Mouse (Mus musculus): ENCODE results near the gene Gp1bb. TPM values are rescaled to one million over a fixed set of nuclear protein-coding genes. Genes with fewer than 3 reads are reported as not detected.

Gene Gp1bb
- total and polyA plus RNA-seq, 2 experiments from 2014 or later: 2.1 to 3.0 TPM

DNA sequence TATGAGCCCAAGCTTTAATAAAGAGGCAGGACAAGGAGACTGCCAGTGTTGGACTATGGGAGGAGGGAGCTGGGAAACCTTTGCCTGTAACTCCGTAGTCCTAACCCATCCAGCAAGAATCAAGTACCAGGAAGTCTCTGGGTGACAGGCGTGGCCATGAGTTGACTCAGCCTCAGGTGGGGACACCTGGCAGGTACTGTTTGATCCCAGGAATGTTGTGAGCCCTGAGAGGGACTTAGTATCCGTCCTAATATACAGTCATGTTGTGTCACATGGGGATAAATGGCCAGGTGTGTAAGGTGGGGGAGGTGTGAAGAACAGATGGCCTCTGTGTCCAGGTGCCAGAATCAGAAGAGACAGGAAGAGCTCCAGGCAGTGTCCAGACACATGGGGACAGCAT, 26.9 kb upstream of the Gp1bb start:
- no peaks in the 10 kb centered on the region for H3K27me3 ChIP-seq (ENCODE audit: control insufficient read depth, insufficient read depth, low read length)
- TF ChIP-seq EP300 (IDR thresholded peaks at IDR 0.05; ENCODE audit: low read depth) (no peak), CTCF (IDR thresholded peaks at IDR 0.05; ENCODE audit: low read depth) (no peak)
- DNase-seq (ENCODE audit: low spot score): no peak
- no peak overlapping the region for H3K4me2 ChIP-seq (ENCODE audit: low read depth, low read length)
- no peaks in the 10 kb centered on the region for H3K4me1 ChIP-seq (ENCODE audit: control insufficient read depth, insufficient read depth)
- ATAC-seq (ENCODE audit: insufficient read depth, low read depth): no peak
- no peak overlapping the region for H3K4me3 ChIP-seq (ENCODE audit: low read depth, low read length)
- no peaks in the 10 kb centered on the region for H3K9me3 ChIP-seq (replicated peaks; ENCODE audit: control insufficient read depth, low read length)
- H3K36me3 ChIP-seq (replicated peaks; ENCODE audit: control insufficient read depth, insufficient read depth, low read length): no peaks in the 10 kb centered on the region
- H3K9ac ChIP-seq (replicated peaks; ENCODE audit: low read depth, low read length): no peak overlapping the region
- no peak overlapping the region for H3K27ac ChIP-seq (ENCODE audit: low read depth)
- WGBS: 55% methylated on average over 3 of the region's 3 CpGs

DNA sequence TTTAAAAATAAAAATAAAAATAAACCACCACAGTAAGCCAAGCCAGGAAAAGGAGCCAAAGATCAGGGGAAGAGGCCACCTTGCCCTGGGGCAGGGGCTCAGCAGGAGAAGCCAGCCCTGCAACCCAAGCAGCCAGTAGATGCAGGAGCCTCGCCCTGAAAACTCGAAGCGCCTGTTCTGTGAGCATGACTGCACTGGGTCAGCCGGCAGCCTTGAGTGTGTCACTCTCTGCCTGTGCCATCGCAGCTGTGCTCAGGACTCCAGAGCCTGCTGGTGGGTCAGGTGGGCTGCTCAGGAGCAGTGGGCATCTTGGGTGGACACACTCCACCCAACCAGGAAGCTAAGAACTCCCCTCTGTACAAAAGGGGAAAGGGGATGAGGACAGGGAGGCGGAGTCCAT, 23.1 kb upstream of the Gp1bb start:
- Histone ChIP-seq H3K9me3 (replicated peaks; ENCODE audit: control insufficient read depth, low read length) (no peaks in the 10 kb centered on the region), H3K27me3 (ENCODE audit: control insufficient read depth, insufficient read depth, low read length) (no peaks in the 10 kb centered on the region), H3K4me2 (ENCODE audit: low read depth, low read length) (no peak overlapping the region), H3K9ac (replicated peaks; ENCODE audit: low read depth, low read length) (no peak overlapping the region), H3K4me1 (ENCODE audit: control insufficient read depth, insufficient read depth) (no peaks in the 10 kb centered on the region), H3K27ac (ENCODE audit: low read depth) (no peak overlapping the region), H3K4me3 (ENCODE audit: low read depth, low read length) (no peak overlapping the region), H3K36me3 (replicated peaks; ENCODE audit: control insufficient read depth, insufficient read depth, low read length) (no peaks in the 10 kb centered on the region)
- WGBS: 67% methylated on average over 6 of the region's 6 CpGs
- TF ChIP-seq EP300 (IDR thresholded peaks at IDR 0.05; ENCODE audit: low read depth) (no peak), CTCF (IDR thresholded peaks at IDR 0.05; ENCODE audit: low read depth) (no peak)
- no peak for ATAC-seq (ENCODE audit: insufficient read depth, low read depth)
- no peak for DNase-seq (ENCODE audit: low spot score)

DNA sequence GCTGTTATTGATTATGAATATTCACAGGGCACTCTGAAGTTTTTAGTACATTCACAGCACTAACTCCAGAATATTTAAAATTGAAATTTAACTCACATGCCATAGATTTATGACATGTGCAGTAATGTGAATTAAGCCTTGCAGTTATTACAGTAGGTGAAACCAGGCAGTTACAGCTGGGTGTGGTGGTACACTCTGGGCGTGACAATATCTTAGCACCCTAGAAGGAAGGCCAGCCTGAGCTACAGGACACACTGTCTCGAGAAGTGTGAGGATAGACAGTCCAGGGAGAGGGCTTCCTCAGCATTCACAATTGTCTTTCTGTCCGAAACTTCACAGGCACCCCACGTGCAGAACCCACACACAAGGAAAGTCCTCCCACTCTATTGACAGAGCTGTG, 22.3 kb upstream of the Gp1bb start:
- Histone ChIP-seq H3K9me3 (replicated peaks; ENCODE audit: control insufficient read depth, low read length) (no peaks in the 10 kb centered on the region), H3K4me3 (ENCODE audit: low read depth, low read length) (no peak overlapping the region), H3K27me3 (ENCODE audit: control insufficient read depth, insufficient read depth, low read length) (no peaks in the 10 kb centered on the region), H3K27ac (ENCODE audit: low read depth) (no peak overlapping the region), H3K36me3 (replicated peaks; ENCODE audit: control insufficient read depth, insufficient read depth, low read length) (no peaks in the 10 kb centered on the region), H3K4me1 (ENCODE audit: control insufficient read depth, insufficient read depth) (no peaks in the 10 kb centered on the region), H3K4me2 (ENCODE audit: low read depth, low read length) (no peak overlapping the region), H3K9ac (replicated peaks; ENCODE audit: low read depth, low read length) (no peak overlapping the region)
- no peak for ATAC-seq (ENCODE audit: insufficient read depth, low read depth)
- 77% methylated on average over 4 of the region's 4 CpGs for WGBS
- no peak for DNase-seq (ENCODE audit: low spot score)
- TF ChIP-seq EP300 (IDR thresholded peaks at IDR 0.05; ENCODE audit: low read depth) (no peak), CTCF (IDR thresholded peaks at IDR 0.05; ENCODE audit: low read depth) (no peak)

DNA sequence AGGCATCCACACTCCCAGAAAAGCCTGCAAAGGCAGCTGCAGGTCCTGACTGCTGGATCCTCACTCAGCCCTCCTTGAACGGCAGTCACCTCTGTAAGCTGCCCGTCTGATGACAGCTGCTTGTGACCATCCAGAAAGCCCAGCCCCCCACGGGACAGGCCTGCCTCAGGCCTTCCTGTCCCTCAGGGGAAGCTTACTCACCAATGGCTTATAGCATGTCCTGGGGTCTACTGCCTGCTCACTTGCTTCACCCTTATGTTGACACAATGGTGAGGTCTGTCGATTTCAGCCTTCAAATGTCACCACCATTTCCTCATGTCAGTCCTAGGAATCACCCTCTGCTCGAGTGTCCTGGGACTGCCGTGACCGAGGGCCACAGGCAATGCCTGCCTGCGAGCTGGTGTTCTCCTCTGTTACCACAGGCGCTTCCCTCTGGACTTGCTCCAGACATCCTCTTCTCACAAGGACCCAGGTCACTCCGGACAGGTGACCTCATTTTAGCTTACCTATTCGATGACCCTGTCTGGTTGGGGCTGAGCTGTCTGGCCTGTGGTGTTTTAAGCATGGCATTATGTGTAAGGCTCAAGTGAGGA, 21.3 kb upstream of the Gp1bb start:
- Histone ChIP-seq H3K9ac (replicated peaks; ENCODE audit: low read depth, low read length) (no peak overlapping the region), H3K27ac (ENCODE audit: low read depth) (no peak overlapping the region), H3K27me3 (ENCODE audit: control insufficient read depth, insufficient read depth, low read length) (no peaks in the 10 kb centered on the region), H3K4me3 (ENCODE audit: low read depth, low read length) (no peak overlapping the region), H3K9me3 (replicated peaks; ENCODE audit: control insufficient read depth, low read length) (no peaks in the 10 kb centered on the region), H3K4me2 (ENCODE audit: low read depth, low read length) (no peak overlapping the region), H3K4me1 (ENCODE audit: control insufficient read depth, insufficient read depth) (no peaks in the 10 kb centered on the region), H3K36me3 (replicated peaks; ENCODE audit: control insufficient read depth, insufficient read depth, low read length) (no peaks in the 10 kb centered on the region)
- TF ChIP-seq CTCF (IDR thresholded peaks at IDR 0.05; ENCODE audit: low read depth) (no peak), EP300 (IDR thresholded peaks at IDR 0.05; ENCODE audit: low read depth) (no peak)
- WGBS: 63% methylated on average over 11 of the region's 11 CpGs
- no peak for ATAC-seq (ENCODE audit: insufficient read depth, low read depth)
- DNase-seq (ENCODE audit: low spot score): no peak

DNA sequence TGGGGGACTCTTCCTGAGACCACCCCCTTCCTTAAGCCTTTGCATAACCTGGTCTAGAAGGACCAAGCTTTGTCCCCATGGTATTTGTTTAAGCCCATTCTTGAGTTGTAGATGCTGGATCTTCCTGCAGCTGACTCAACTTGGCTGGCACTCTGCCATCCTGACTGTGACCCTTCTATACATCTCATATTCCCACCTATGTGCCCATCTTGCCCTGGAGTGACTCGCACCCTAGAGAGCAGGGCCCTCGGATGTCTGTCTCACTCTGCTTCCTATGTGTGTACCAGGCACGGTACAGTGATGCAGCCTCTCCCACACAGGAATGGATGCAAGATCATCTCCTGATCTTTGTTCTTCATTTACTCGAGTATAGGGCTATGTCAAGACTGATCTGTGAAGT, 20.7 kb upstream of the Gp1bb start:
- ATAC-seq (ENCODE audit: insufficient read depth, low read depth) (no peak), DNase-seq (ENCODE audit: low spot score) (no peak)
- no peaks in the 10 kb centered on the region for H3K27me3 ChIP-seq (ENCODE audit: control insufficient read depth, insufficient read depth, low read length)
- H3K4me2 ChIP-seq (ENCODE audit: low read depth, low read length): no peak overlapping the region
- TF ChIP-seq CTCF (IDR thresholded peaks at IDR 0.05; ENCODE audit: low read depth) (no peak), EP300 (IDR thresholded peaks at IDR 0.05; ENCODE audit: low read depth) (no peak)
- no peaks in the 10 kb centered on the region for H3K4me1 ChIP-seq (ENCODE audit: control insufficient read depth, insufficient read depth)
- H3K4me3 ChIP-seq (ENCODE audit: low read depth, low read length): no peak overlapping the region
- H3K9me3 ChIP-seq (replicated peaks; ENCODE audit: control insufficient read depth, low read length): no peaks in the 10 kb centered on the region
- no peak overlapping the region for H3K9ac ChIP-seq (replicated peaks; ENCODE audit: low read depth, low read length)
- H3K36me3 ChIP-seq (replicated peaks; ENCODE audit: control insufficient read depth, insufficient read depth, low read length): no peaks in the 10 kb centered on the region
- no peak overlapping the region for H3K27ac ChIP-seq (ENCODE audit: low read depth)
- WGBS: 74% methylated on average over 4 of the region's 4 CpGs

DNA sequence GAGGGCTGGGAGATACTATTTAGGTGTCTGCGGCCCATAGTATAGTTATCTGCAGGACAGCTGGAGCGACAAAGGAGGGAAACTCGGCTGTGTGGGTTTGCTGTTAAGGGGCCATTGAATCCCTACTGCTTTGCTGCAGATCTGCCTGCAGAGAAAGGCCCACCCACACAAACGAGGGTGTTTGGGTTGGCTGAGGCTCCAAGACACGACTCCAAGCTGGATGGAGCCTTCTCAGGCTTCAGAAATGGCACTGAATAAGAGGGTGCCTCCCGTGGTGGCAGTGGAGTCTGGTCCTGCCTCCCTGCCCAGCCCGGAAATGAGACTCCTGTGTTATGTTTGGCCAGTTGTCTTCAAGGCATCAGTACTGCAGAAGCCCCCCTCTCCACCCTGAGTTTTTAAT, 20.1 kb upstream of the Gp1bb start:
- Histone ChIP-seq H3K4me1 (ENCODE audit: control insufficient read depth, insufficient read depth) (no peaks in the 10 kb centered on the region), H3K4me3 (ENCODE audit: low read depth, low read length) (no peak overlapping the region), H3K9me3 (replicated peaks; ENCODE audit: control insufficient read depth, low read length) (no peaks in the 10 kb centered on the region), H3K36me3 (replicated peaks; ENCODE audit: control insufficient read depth, insufficient read depth, low read length) (no peaks in the 10 kb centered on the region), H3K9ac (replicated peaks; ENCODE audit: low read depth, low read length) (no peak overlapping the region), H3K27me3 (ENCODE audit: control insufficient read depth, insufficient read depth, low read length) (no peaks in the 10 kb centered on the region), H3K4me2 (ENCODE audit: low read depth, low read length) (no peak overlapping the region), H3K27ac (ENCODE audit: low read depth) (no peak overlapping the region)
- ATAC-seq (ENCODE audit: insufficient read depth, low read depth) (no peak), DNase-seq (ENCODE audit: low spot score) (no peak)
- TF ChIP-seq CTCF (IDR thresholded peaks at IDR 0.05; ENCODE audit: low read depth): no peak
- no peak for TF ChIP-seq EP300 (IDR thresholded peaks at IDR 0.05; ENCODE audit: low read depth)
- 41% methylated on average over 7 of the region's 7 CpGs for WGBS

All from heart, postnatal 0 days (tissue).